Mouse (Mus musculus): ENCODE results near the gene Fbxw21. TPM values are rescaled to one million over a fixed set of nuclear protein-coding genes. Genes with fewer than 3 reads are reported as not detected.
"Not testable (repeated sequence)": the region's sequence is repeated elsewhere in the genome, so short reads cannot be mapped to it uniquely, and the experiment has no call there.

The Fbxw21 gene
- not detected in 2 replicates for total RNA-seq (2021)
- long read RNA-seq, experiment 1 = 0 reads
- long read RNA-seq, experiment 2 = 0 reads

GRCm38 (mm10) chr9:109161941-109162340 is at the start of gene Fbxw21:
TSS of gene Fbxw21 (minus strand) at chr9:109162041.
- no peak for DNase-seq

- not testable (repeated sequence) for DNase-seq
Measured at GRCm38 (mm10) chr9:109201347-109201746, 39.5 kb upstream of the Fbxw21 start.

GRCm38 (mm10) chr9:109200349-109200748 is 38.5 kb upstream of the Fbxw21 start:
- DNase-seq = no peak

GRCm38 (mm10) chr9:109199353-109199752 is 37.5 kb upstream of the Fbxw21 start:
- DNase-seq = no peak

- not testable (repeated sequence) for DNase-seq
Measured at GRCm38 (mm10) chr9:109195875-109196274, 34.0 kb upstream of the Fbxw21 start, which contains the start of gene Fbxw13. TSS of gene Fbxw13 (minus strand) at chr9:109195975.

- DNase-seq = no peak
Measured at GRCm38 (mm10) chr9:109177208-109177607, 15.4 kb upstream of the Fbxw21 start.

GRCm38 (mm10) chr9:109176301-109176700 is 14.5 kb upstream of the Fbxw21 start:
- no peak for DNase-seq

GRCm38 (mm10) chr9:109167316-109167715 is 5.5 kb upstream of the Fbxw21 start:
- DNase-seq = no peak

GRCm38 (mm10) chr9:109140414-109140813 is 21.4 kb downstream of the Fbxw21 start:
- DNase-seq = not testable (repeated sequence)

GRCm38 (mm10) chr9:109130076-109130475 is 31.8 kb downstream of the Fbxw21 start:
- no peak for DNase-seq

- DNase-seq = peak; percentile 70
Measured at GRCm38 (mm10) chr9:109128211-109128610, 33.6 kb downstream of the Fbxw21 start.

- no peak for DNase-seq
Measured at GRCm38 (mm10) chr9:109127076-109127475, 34.8 kb downstream of the Fbxw21 start.

- peak; percentile 4 for DNase-seq
Measured at GRCm38 (mm10) chr9:109125481-109125880, 36.4 kb downstream of the Fbxw21 start.

GRCm38 (mm10) chr9:109125043-109125442 is 36.8 kb downstream of the Fbxw21 start:
- DNase-seq = no peak

- peak; percentile 4 for DNase-seq
Measured at GRCm38 (mm10) chr9:109124164-109124563, 37.7 kb downstream of the Fbxw21 start.

GRCm38 (mm10) chr9:109123266-109123665 is 38.6 kb downstream of the Fbxw21 start:
- DNase-seq = peak; percentile 66

- DNase-seq = peak; percentile 57
Measured at GRCm38 (mm10) chr9:109122553-109123085, 39.2 kb downstream of the Fbxw21 start.

GRCm38 (mm10) chr9:109120956-109121355 is 40.9 kb downstream of the Fbxw21 start:
- no peak for DNase-seq

- peak; percentile 7 for DNase-seq
Measured at GRCm38 (mm10) chr9:109119571-109119970, 42.3 kb downstream of the Fbxw21 start.

GRCm38 (mm10) chr9:109118106-109118505 is 43.7 kb downstream of the Fbxw21 start:
- DNase-seq = peak; percentile 65

GRCm38 (mm10) chr9:109116205-109116604 is 45.6 kb downstream of the Fbxw21 start:
- peak; percentile 85 for DNase-seq

- peak; percentile 4 for DNase-seq
Measured at GRCm38 (mm10) chr9:109114871-109115270, 47.0 kb downstream of the Fbxw21 start.

- DNase-seq = peak; percentile 4
Measured at GRCm38 (mm10) chr9:109114276-109114675, 47.6 kb downstream of the Fbxw21 start.

- DNase-seq = peak; percentile 3
Measured at GRCm38 (mm10) chr9:109113331-109113730, 48.5 kb downstream of the Fbxw21 start.
